Comparison of ENCODE assay signal across 8 mouse cellular contexts in genomic region chr4:148075259-148075658, GRCm38 (mm10). TPM values are rescaled to one million over a fixed set of nuclear protein-coding genes. Genes with fewer than 3 reads are reported as not detected.
DNase-seq lines count a peak whose midpoint lies in the region; ATAC-seq and TF ChIP-seq lines count a peak whose summit lies in the region.

No protein-coding gene starts in this region.

- TF ChIP-seq CTCF in testis, adult 2 months (IDR thresholded peaks at IDR 0.05; ENCODE audit: control insufficient read depth, insufficient read depth, insufficient replicate concordance, low read depth, low read length), result no peak

- peak overlapping the region; percentile 68 for H3K4me3 ChIP-seq in brown adipose tissue, adult 24 weeks (ENCODE audit: insufficient read depth, low read depth, low read length)
- H3K4me3 ChIP-seq in forebrain, embryonic 15.5 days, result peak overlapping the region; percentile 22
- peak overlapping the region; percentile 15; the same call in 1 of the 2 replicates for H3K4me3 ChIP-seq in neural tube, embryonic 12.5 days
- peak overlapping the region; percentile 81 for H3K4me3 ChIP-seq in testis, adult 2 months (ENCODE audit: control insufficient read depth, low read depth, low read length)

- DNase-seq in CD8-positive naive resting alpha-beta T cell, adult 2 months (ENCODE audit: low read depth in 2 of 2, low spot score in 2 of 2), result peak; percentile 42 to 47
- peak; percentile 75 to 78 for DNase-seq in heart, postnatal 36 days
- DNase-seq in large intestine, adult 2 months (ENCODE audit: low read depth, low spot score), result peak; percentile 57
- DNase-seq in lung, adult 18-20 months, result peak; percentile 76

- peak; percentile 35; the same call in 1 of the 2 replicates for ATAC-seq in forebrain, embryonic 15.5 days (replicated peaks)
- 0 out of 2 replicates have a peak, but pooled peaks have one; percentile 30 for ATAC-seq in neural tube, embryonic 12.5 days (ENCODE audit: low FRiP score, low read depth)

- H3K4me1 ChIP-seq in brown adipose tissue, adult 24 weeks (ENCODE audit: control insufficient read depth, insufficient read depth, insufficient read length, low read length), result peaks cover 4% of the 10 kb centered on the region; the same call in 1 of the 2 replicates
- H3K4me1 ChIP-seq in forebrain, embryonic 15.5 days, result peaks cover 4% of the 10 kb centered on the region
- H3K4me1 ChIP-seq in neural tube, embryonic 12.5 days, result no peaks in the 10 kb centered on the region
- H3K4me1 ChIP-seq in testis, adult 2 months (ENCODE audit: control insufficient read depth, insufficient read depth, low read length), result peaks cover 7% of the 10 kb centered on the region

- intact Hi-C loops in heart, postnatal 36 days (cut with DNase I), result loop anchor here (2.0 kb wide), 1 partner anchor 40 kb away; no protein-coding TSS in a partner anchor

- no peaks in the 10 kb centered on the region for H3K27me3 ChIP-seq in forebrain, embryonic 15.5 days
- no peaks in the 10 kb centered on the region for H3K27me3 ChIP-seq in neural tube, embryonic 12.5 days (replicated peaks)
- H3K27me3 ChIP-seq in testis, adult 2 months (ENCODE audit: control insufficient read depth, insufficient read depth, low read length), result no peaks in the 10 kb centered on the region

- TF ChIP-seq POLR2A in testis, adult 2 months (IDR thresholded peaks at IDR 0.05; ENCODE audit: control insufficient read depth, low read depth, low read length), result peak; percentile 30; the same call in 1 of the 2 replicates

- H3K9me3 ChIP-seq in forebrain, embryonic 15.5 days, result no peaks in the 10 kb centered on the region
- H3K9me3 ChIP-seq in neural tube, embryonic 12.5 days, result no peaks in the 10 kb centered on the region

- H3K4me2 ChIP-seq in forebrain, embryonic 15.5 days (replicated peaks), result peak overlapping the region; percentile 43
- peak overlapping the region; percentile 53 for H3K4me2 ChIP-seq in neural tube, embryonic 12.5 days (replicated peaks)

- H3K36me3 ChIP-seq in forebrain, embryonic 15.5 days, result no peaks in the 10 kb centered on the region
- no peaks in the 10 kb centered on the region for H3K36me3 ChIP-seq in neural tube, embryonic 12.5 days
- no peaks in the 10 kb centered on the region; the same call in 1 of the 2 replicates for H3K36me3 ChIP-seq in testis, adult 2 months (ENCODE audit: control insufficient read depth, insufficient read depth, low read length)

- H3K9ac ChIP-seq in forebrain, embryonic 15.5 days (replicated peaks), result peak overlapping the region; percentile 32; the same call in 1 of the 2 replicates
- no peak overlapping the region for H3K9ac ChIP-seq in neural tube, embryonic 12.5 days

- H3K27ac ChIP-seq in brown adipose tissue, adult 24 weeks (replicated peaks; ENCODE audit: low read depth, low read length), result no peak overlapping the region
- H3K27ac ChIP-seq in forebrain, embryonic 15.5 days (replicated peaks), result no peak overlapping the region
- no peak overlapping the region for H3K27ac ChIP-seq in neural tube, embryonic 12.5 days
- H3K27ac ChIP-seq in testis, adult 2 months (ENCODE audit: control insufficient read depth, insufficient read depth, low read depth, low read length), result peak overlapping the region; percentile 89

- 27% methylated on average over 21 of the region's 21 CpGs for WGBS in forebrain, embryonic 15.5 days
- WGBS in large intestine, adult 2 months, result 31% methylated on average over 21 of the region's 21 CpGs
- WGBS in neural tube, embryonic 12.5 days, result 40% methylated on average over 21 of the region's 21 CpGs

RNA-seq across cellular contexts. Expression of gene Agtrap, which starts 12.6 kb away (rescaled TPM):
- polyA plus RNA-seq in brown adipose tissue, adult 24 weeks (2012; ENCODE audit: insufficient read depth, insufficient read length, missing spikeins), result 8.1 and 8.2 TPM in 2 replicates
- 4.6 and 5.6 TPM in 2 replicates for polyA plus RNA-seq in forebrain, embryonic 15.5 days (2015; fragmentation: Nextera tagmentation; extraction: Ambion mirVana)
- total RNA-seq in heart, postnatal 36 days (2021), result 10 to 100 TPM; 45.1 to 49.3 TPM
- polyA plus RNA-seq in large intestine, adult 2 months (2012; rRNA removed), result 13.3 and 15.4 TPM in 2 replicates
- polyA plus RNA-seq in neural tube, embryonic 12.5 days (2016; fragmentation: Nextera tagmentation; extraction: Ambion mirVana), result 9.4 and 10.2 TPM in 2 replicates
- polyA plus RNA-seq in testis, adult 2 months (2012; rRNA removed), result 45.2 and 45.4 TPM in 2 replicates

RNA-seq across cellular contexts. Expression of gene Mthfr, which starts 36.4 kb away (rescaled TPM):
- polyA plus RNA-seq in brown adipose tissue, adult 24 weeks (2012; ENCODE audit: insufficient read depth, insufficient read length, missing spikeins), result 5.7 and 6.9 TPM in 2 replicates
- polyA plus RNA-seq in forebrain, embryonic 15.5 days (2015; fragmentation: Nextera tagmentation; extraction: Ambion mirVana), result 16.6 and 17.1 TPM in 2 replicates
- total RNA-seq in heart, postnatal 36 days (2021), result 10 to 100 TPM in 1 of 2 experiments, 1 to 10 TPM in 1; 9.2 to 13.1 TPM
- polyA plus RNA-seq in large intestine, adult 2 months (2012; rRNA removed), result 7.2 and 12.1 TPM in 2 replicates
- 27.8 and 30.7 TPM in 2 replicates for polyA plus RNA-seq in neural tube, embryonic 12.5 days (2016; fragmentation: Nextera tagmentation; extraction: Ambion mirVana)
- polyA plus RNA-seq in testis, adult 2 months (2012; rRNA removed), result 31.8 and 34.7 TPM in 2 replicates

RNA-seq across cellular contexts. Expression of gene Clcn6, which starts 36.6 kb away (rescaled TPM):
- polyA plus RNA-seq in brown adipose tissue, adult 24 weeks (2012; ENCODE audit: insufficient read depth, insufficient read length, missing spikeins), result 5.0 and 5.7 TPM in 2 replicates
- 30.8 and 33.4 TPM in 2 replicates for polyA plus RNA-seq in forebrain, embryonic 15.5 days (2015; fragmentation: Nextera tagmentation; extraction: Ambion mirVana)
- 1 to 10 TPM; 8.0 to 9.3 TPM for total RNA-seq in heart, postnatal 36 days (2021)
- polyA plus RNA-seq in large intestine, adult 2 months (2012; rRNA removed), result 2.4 and 3.2 TPM in 2 replicates
- polyA plus RNA-seq in neural tube, embryonic 12.5 days (2016; fragmentation: Nextera tagmentation; extraction: Ambion mirVana), result 26.6 and 29.1 TPM in 2 replicates
- polyA plus RNA-seq in testis, adult 2 months (2012; rRNA removed), result 9.8 and 12.7 TPM in 2 replicates

RNA-seq across cellular contexts. Expression of gene Mad2l2, which starts 54.9 kb away (rescaled TPM):
- polyA plus RNA-seq in brown adipose tissue, adult 24 weeks (2012; ENCODE audit: insufficient read depth, insufficient read length, missing spikeins), result 21.6 and 26.2 TPM in 2 replicates
- 123 and 127 TPM in 2 replicates for polyA plus RNA-seq in forebrain, embryonic 15.5 days (2015; fragmentation: Nextera tagmentation; extraction: Ambion mirVana)
- 10 to 100 TPM; 10.6 to 11.9 TPM for total RNA-seq in heart, postnatal 36 days (2021)
- polyA plus RNA-seq in large intestine, adult 2 months (2012; rRNA removed), result 21.5 and 21.8 TPM in 2 replicates
- 89.3 and 90.6 TPM in 2 replicates for polyA plus RNA-seq in neural tube, embryonic 12.5 days (2016; fragmentation: Nextera tagmentation; extraction: Ambion mirVana)
- polyA plus RNA-seq in testis, adult 2 months (2012; rRNA removed), result 332 and 347 TPM in 2 replicates

RNA-seq across cellular contexts. Expression of gene Draxin, which starts 55.2 kb away (rescaled TPM):
- polyA plus RNA-seq in brown adipose tissue, adult 24 weeks (2012; ENCODE audit: insufficient read depth, insufficient read length, missing spikeins), result not detected in 2 replicates
- 21.2 TPM in 2 replicates for polyA plus RNA-seq in forebrain, embryonic 15.5 days (2015; fragmentation: Nextera tagmentation; extraction: Ambion mirVana)
- total RNA-seq in heart, postnatal 36 days (2021), result under 1 TPM; 0.05 to 0.11 TPM
- polyA plus RNA-seq in large intestine, adult 2 months (2012; rRNA removed), result 0.26 and 0.32 TPM in 2 replicates
- 11.8 and 12.4 TPM in 2 replicates for polyA plus RNA-seq in neural tube, embryonic 12.5 days (2016; fragmentation: Nextera tagmentation; extraction: Ambion mirVana)
- polyA plus RNA-seq in testis, adult 2 months (2012; rRNA removed), result 0.24 and 0.32 TPM in 2 replicates

Comparison
In these comparisons a context has a peak if more than half of its experiments do, and no peak if none do; other contexts are left out.
1. H3K4me3 ChIP-seq: peak in every context shown above with its lines; median percentile 81 in testis, adult 2 months; 68 in brown adipose tissue, adult 24 weeks; 22 in forebrain, embryonic 15.5 days; 15 in neural tube, embryonic 12.5 days.